Comparison of ENCODE assay signal across 8 mouse cellular contexts in genomic region chr14:50896747-50897373, GRCm38 (mm10). TPM values are rescaled to one million over a fixed set of nuclear protein-coding genes. Genes with fewer than 3 reads are reported as not detected.
DNase-seq lines count a peak whose midpoint lies in the region; ATAC-seq and TF ChIP-seq lines count a peak whose summit lies in the region.

No protein-coding gene starts in this region.

- peak; percentile 52 for DNase-seq in cerebellum, adult 11 months
- DNase-seq in cerebellum, adult 11-12 months: no peak
- DNase-seq in 3T3-L1 (ENCODE audit: low read depth, low spot score): peak; percentile 24
- DNase-seq in heart, postnatal 10 days: peak; percentile 26 to 30
- DNase-seq in limb, embryonic 14.5 days (ENCODE audit: low spot score): no peak
- DNase-seq in retina, embryonic 14.5 days (ENCODE audit: low spot score): peak; percentile 45
- no peak for DNase-seq in urinary bladder, postnatal 25 days (ENCODE audit: low spot score)

- TF ChIP-seq POLR2A in cortical plate, adult 2 months (IDR thresholded peaks at IDR 0.05; ENCODE audit: extremely low read depth, insufficient read depth, low read length): no peak
- TF ChIP-seq POLR2A in limb, embryonic 14.5 days (IDR thresholded peaks at IDR 0.05; ENCODE audit: borderline replicate concordance, extremely low read depth, insufficient read depth, insufficient read length): no peak

- intact Hi-C loops in heart, postnatal 10 days (cut with DNase I): no loop called here

- no peak for ATAC-seq in limb, embryonic 14.5 days (ENCODE audit: low FRiP score, low read depth)

- TF ChIP-seq CTCF in cortical plate, adult 2 months (IDR thresholded peaks at IDR 0.05; ENCODE audit: extremely low read depth, insufficient read depth, low read length): no peak

- no peak overlapping the region for H3K27ac ChIP-seq in cortical plate, adult 2 months (ENCODE audit: insufficient read depth, low read length)
- no peak overlapping the region for H3K27ac ChIP-seq in limb, embryonic 14.5 days (replicated peaks; ENCODE audit: low read depth, low read length)

- WGBS in limb, embryonic 14.5 days: 19% methylated on average over 23 of the region's 23 CpGs

- no peaks in the 10 kb centered on the region for H3K4me1 ChIP-seq in cortical plate, adult 2 months (ENCODE audit: control insufficient read depth, insufficient read depth, low read length)
- H3K4me1 ChIP-seq in limb, embryonic 14.5 days (ENCODE audit: control insufficient read depth, insufficient read depth, low read length): no peaks in the 10 kb centered on the region; the same call in 1 of the 2 replicates

- H3K4me3 ChIP-seq in cortical plate, adult 2 months (ENCODE audit: insufficient read depth, low read length): peak overlapping the region; percentile 42
- H3K4me3 ChIP-seq in limb, embryonic 14.5 days (replicated peaks; ENCODE audit: low read length): peak overlapping the region; percentile 35

- H3K36me3 ChIP-seq in limb, embryonic 14.5 days (ENCODE audit: control insufficient read depth, insufficient read depth, low read length): no peaks in the 10 kb centered on the region

- no peaks in the 10 kb centered on the region for H3K9me3 ChIP-seq in limb, embryonic 14.5 days (ENCODE audit: control insufficient read depth, low read length)

- H3K4me2 ChIP-seq in limb, embryonic 14.5 days (replicated peaks; ENCODE audit: low read depth, low read length, severe bottlenecking): peak overlapping the region; percentile 63

- H3K9ac ChIP-seq in limb, embryonic 14.5 days (ENCODE audit: low read depth, low read length, severe bottlenecking): peak overlapping the region; percentile 51

- peaks cover 22% of the 10 kb centered on the region; the same call in 1 of the 2 replicates for H3K27me3 ChIP-seq in limb, embryonic 14.5 days (ENCODE audit: control insufficient read depth, insufficient read depth, low read length)

RNA-seq across cellular contexts. Expression of gene Klhl33, which starts 0.4 kb away (rescaled TPM):
- 4.1 and 5.1 TPM in 2 replicates for polyA plus RNA-seq in cortical plate, adult 2 months (2012; rRNA removed)
- 1 to 10 TPM; 5.7 to 5.9 TPM for total RNA-seq in heart, postnatal 10 days (2021)
- polyA plus RNA-seq in limb, embryonic 14.5 days (2012; rRNA removed): 0.17 and 0.28 TPM in 2 replicates
- 0.08 and 0.11 TPM in 2 replicates for polyA plus RNA-seq in limb, embryonic 14.5 days (2014; fragmentation: Nextera tagmentation; extraction: Ambion mirVana)

RNA-seq across cellular contexts. Expression of gene Tep1, which starts 26.5 kb away (rescaled TPM):
- 4.4 and 4.6 TPM in 2 replicates for polyA plus RNA-seq in cortical plate, adult 2 months (2012; rRNA removed)
- 10 to 100 TPM; 10.9 to 11.6 TPM for total RNA-seq in heart, postnatal 10 days (2021)
- 9.5 and 13.0 TPM in 2 replicates for polyA plus RNA-seq in limb, embryonic 14.5 days (2012; rRNA removed)
- 8.3 and 10.5 TPM in 2 replicates for polyA plus RNA-seq in limb, embryonic 14.5 days (2014; fragmentation: Nextera tagmentation; extraction: Ambion mirVana)

RNA-seq across cellular contexts. Expression of gene Osgep, which starts 27.8 kb away (rescaled TPM):
- polyA plus RNA-seq in cortical plate, adult 2 months (2012; rRNA removed): 61.2 and 62.6 TPM in 2 replicates
- 10 to 100 TPM; 59.5 to 66.3 TPM for total RNA-seq in heart, postnatal 10 days (2021)
- 116 and 137 TPM in 2 replicates for polyA plus RNA-seq in limb, embryonic 14.5 days (2012; rRNA removed)
- 163 and 164 TPM in 2 replicates for polyA plus RNA-seq in limb, embryonic 14.5 days (2014; fragmentation: Nextera tagmentation; extraction: Ambion mirVana)

RNA-seq across cellular contexts. Expression of gene Apex1, which starts 27.9 kb away (rescaled TPM):
- polyA plus RNA-seq in cortical plate, adult 2 months (2012; rRNA removed): 57.6 and 62.4 TPM in 2 replicates
- 10 to 100 TPM; 39.5 to 43.4 TPM for total RNA-seq in heart, postnatal 10 days (2021)
- 127 and 143 TPM in 2 replicates for polyA plus RNA-seq in limb, embryonic 14.5 days (2012; rRNA removed)
- 218 and 219 TPM in 2 replicates for polyA plus RNA-seq in limb, embryonic 14.5 days (2014; fragmentation: Nextera tagmentation; extraction: Ambion mirVana)

RNA-seq across cellular contexts. Expression of gene Pip4p1, which starts 33.8 kb away (rescaled TPM):
- polyA plus RNA-seq in cortical plate, adult 2 months (2012; rRNA removed): 169 and 177 TPM in 2 replicates
- total RNA-seq in heart, postnatal 10 days (2021): 10 to 100 TPM; 23.7 to 25.4 TPM
- 82.3 and 122 TPM in 2 replicates for polyA plus RNA-seq in limb, embryonic 14.5 days (2012; rRNA removed)
- polyA plus RNA-seq in limb, embryonic 14.5 days (2014; fragmentation: Nextera tagmentation; extraction: Ambion mirVana): 50.3 and 54.0 TPM in 2 replicates

Comparison
In these comparisons a context has a peak if more than half of its experiments do, and no peak if none do; other contexts are left out.
1. DNase-seq: peak in cerebellum, adult 11 months (single experiment), 3T3-L1 (single experiment), heart, postnatal 10 days (2 of 2) and retina, embryonic 14.5 days (single experiment); none in cerebellum, adult 11-12 months (single experiment), limb, embryonic 14.5 days (single experiment) and urinary bladder, postnatal 25 days (single experiment).